Mouse (Mus musculus): ENCODE measurements at regions not wholly inside any gene's neighbourhood (a gene's known extent, or its start where the extent isn't known, plus 50 kb on each side); places are given as distances from the start of the nearest gene placed in this dataset.

GRCm38 (mm10) chr19:60408436-60408835 is 59.7 kb downstream of the Prlhr start:
- no peak for DNase-seq (ENCODE audit: low spot score in 2 of 2)

GRCm38 (mm10) chr19:60399425-60399824 is 68.7 kb downstream of the Prlhr start:
- DNase-seq (ENCODE audit: low spot score in 2 of 2): no peak

GRCm38 (mm10) chr19:60397666-60398065 is 70.4 kb downstream of the Prlhr start:
- no peak for DNase-seq (ENCODE audit: low spot score in 2 of 2)

GRCm38 (mm10) chr19:60396604-60397003 is 71.5 kb downstream of the Prlhr start:
- no peak for DNase-seq (ENCODE audit: low spot score in 2 of 2)

- no peak for DNase-seq (ENCODE audit: low spot score in 2 of 2)
These were observed 81.4 kb downstream of the Prlhr start for GRCm38 (mm10) chr19:60386563-60387241.

- DNase-seq (ENCODE audit: low spot score in 2 of 2): no peak
These were observed 83.4 kb downstream of the Prlhr start for GRCm38 (mm10) chr19:60384721-60385120.

GRCm38 (mm10) chr19:60382661-60383060 is 85.4 kb downstream of the Prlhr start:
- DNase-seq (ENCODE audit: low spot score in 2 of 2): no peak

GRCm38 (mm10) chr19:60379030-60379605 is 89.0 kb downstream of the Prlhr start:
- DNase-seq (ENCODE audit: low spot score in 2 of 2): no peak

GRCm38 (mm10) chr19:60363988-60364599 is 104.0 kb downstream of the Prlhr start:
- no peak for DNase-seq (ENCODE audit: low spot score in 2 of 2)

GRCm38 (mm10) chr19:60344911-60345310 is 118.4 kb upstream of the Fam204a start:
- no peak for DNase-seq (ENCODE audit: low spot score in 2 of 2)

- DNase-seq (ENCODE audit: low spot score in 2 of 2): no peak
These were observed 115.0 kb upstream of the Fam204a start for GRCm38 (mm10) chr19:60341485-60341884.

- no peak for DNase-seq (ENCODE audit: low spot score in 2 of 2)
These were observed 113.7 kb upstream of the Fam204a start for GRCm38 (mm10) chr19:60340234-60340633.

GRCm38 (mm10) chr19:60334521-60334920 is 108.0 kb upstream of the Fam204a start:
- no peak for DNase-seq (ENCODE audit: low spot score in 2 of 2)

GRCm38 (mm10) chr19:60328295-60328694 is 101.8 kb upstream of the Fam204a start:
- no peak for DNase-seq (ENCODE audit: low spot score in 2 of 2)

- DNase-seq (ENCODE audit: low spot score in 2 of 2): no peak
These were observed 99.1 kb upstream of the Fam204a start for GRCm38 (mm10) chr19:60325612-60326011.

- no peak for DNase-seq (ENCODE audit: low spot score in 2 of 2)
These were observed 98.6 kb upstream of the Fam204a start for GRCm38 (mm10) chr19:60325112-60325511.

- peak in 1 of 2 experiments; percentile 4 for DNase-seq (ENCODE audit: low spot score in 2 of 2)
These were observed 84.1 kb upstream of the Fam204a start for GRCm38 (mm10) chr19:60310591-60310990.

GRCm38 (mm10) chr19:60302371-60302770 is 75.9 kb upstream of the Fam204a start:
- no peak for DNase-seq (ENCODE audit: low spot score in 2 of 2)

- no peak for DNase-seq (ENCODE audit: low spot score in 2 of 2)
These were observed 74.4 kb upstream of the Fam204a start for GRCm38 (mm10) chr19:60300891-60301290.

- DNase-seq (ENCODE audit: low spot score in 2 of 2): no peak
These were observed 63.7 kb upstream of the Fam204a start for GRCm38 (mm10) chr19:60290244-60290643.

- DNase-seq (ENCODE audit: low spot score in 2 of 2): no peak
These were observed 60.4 kb upstream of the Fam204a start for GRCm38 (mm10) chr19:60286810-60287396.

GRCm38 (mm10) chr19:60284901-60285300 is 58.4 kb upstream of the Fam204a start:
- DNase-seq (ENCODE audit: low spot score in 2 of 2): no peak

Measured in gastrocnemius, adult 8-10 months (tissue).